Mouse (Mus musculus) thymus, postnatal 36 days (tissue): Measurements from ENCODE around the gene Syne3.
A peak's percentile ranks its signal among the peaks of the same experiment; 100 is the strongest.

ENCODE experiments used
- DNase-seq, 2 experiments: peaks; one replicate each; pipeline ENCODE4 v3.0.0; 2022; ENCODE audit warnings: mixed read lengths in 2 of 2

Syne3 gene

DNA sequence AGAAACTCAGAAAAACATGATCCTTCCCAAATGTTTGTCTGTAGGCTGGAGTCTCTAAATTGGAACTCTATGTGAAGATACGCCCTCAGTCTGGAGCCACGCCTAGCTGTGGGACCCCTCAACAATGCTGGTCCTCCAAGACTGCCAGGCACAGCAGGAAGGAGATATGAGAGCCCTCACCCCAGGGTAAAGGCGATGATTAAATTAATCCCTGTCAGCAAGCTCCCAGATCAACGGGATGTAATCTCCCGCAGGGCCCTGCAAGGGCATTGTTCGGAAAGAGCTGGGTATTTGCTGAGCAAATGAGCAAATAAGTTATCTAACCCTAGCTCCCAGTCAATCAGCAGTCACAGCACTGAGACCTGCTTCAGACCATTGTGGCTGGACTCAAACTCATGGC, 11.1 kb downstream of the Syne3 start:
- no peak for DNase-seq

DNA sequence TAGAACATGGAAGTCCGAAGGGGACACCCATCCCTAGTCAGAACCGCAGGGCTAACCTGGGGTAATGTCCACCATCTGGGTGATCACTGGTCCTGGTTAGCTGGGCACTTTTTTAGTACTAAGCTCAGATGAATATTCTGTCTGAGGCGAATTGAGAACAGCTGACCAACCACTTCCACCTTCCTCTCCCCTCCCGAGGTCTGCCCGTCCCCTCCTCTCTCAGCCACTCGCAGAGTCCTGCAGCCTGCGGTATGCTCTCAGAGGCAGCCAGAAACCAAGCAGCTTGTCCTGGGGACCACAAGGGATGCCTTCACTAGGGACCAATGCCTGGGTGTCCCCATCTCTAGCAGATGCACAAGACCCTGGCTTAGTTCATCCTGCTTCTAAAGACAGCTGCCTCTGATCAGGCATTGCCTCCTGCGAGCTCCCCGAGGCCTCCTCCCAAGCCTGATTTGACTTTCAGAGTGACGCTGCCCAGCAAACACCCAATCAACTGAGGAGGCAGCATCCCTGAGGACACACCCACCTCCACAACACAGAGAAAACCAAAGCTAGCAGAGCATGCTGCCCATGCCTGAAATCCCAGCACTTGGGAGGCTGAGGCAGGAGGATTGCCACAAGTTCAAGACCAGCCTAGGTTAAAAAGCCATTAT, 11.8 kb downstream of the Syne3 start:
- DNase-seq: no peak

DNA sequence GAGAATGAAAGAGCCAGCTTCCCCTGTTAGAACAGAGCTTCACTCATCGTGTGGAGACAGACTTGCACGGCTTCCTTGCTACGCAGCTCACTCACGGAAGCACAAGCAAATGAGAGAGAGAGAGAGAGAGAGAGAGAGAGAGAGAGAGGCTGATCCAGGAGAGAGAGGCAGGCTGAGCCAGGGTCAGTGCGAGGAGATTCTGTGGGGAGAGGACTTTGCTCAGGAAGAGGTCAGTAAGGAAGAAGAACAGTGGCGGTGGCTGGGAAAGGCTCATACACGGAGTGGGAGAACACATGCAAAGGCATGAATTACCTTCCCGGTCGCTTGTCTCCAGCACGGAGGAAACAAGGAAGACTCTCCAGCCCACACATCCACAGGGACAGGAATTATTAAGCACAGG, 12.4 kb downstream of the Syne3 start:
- no peak for DNase-seq

DNA sequence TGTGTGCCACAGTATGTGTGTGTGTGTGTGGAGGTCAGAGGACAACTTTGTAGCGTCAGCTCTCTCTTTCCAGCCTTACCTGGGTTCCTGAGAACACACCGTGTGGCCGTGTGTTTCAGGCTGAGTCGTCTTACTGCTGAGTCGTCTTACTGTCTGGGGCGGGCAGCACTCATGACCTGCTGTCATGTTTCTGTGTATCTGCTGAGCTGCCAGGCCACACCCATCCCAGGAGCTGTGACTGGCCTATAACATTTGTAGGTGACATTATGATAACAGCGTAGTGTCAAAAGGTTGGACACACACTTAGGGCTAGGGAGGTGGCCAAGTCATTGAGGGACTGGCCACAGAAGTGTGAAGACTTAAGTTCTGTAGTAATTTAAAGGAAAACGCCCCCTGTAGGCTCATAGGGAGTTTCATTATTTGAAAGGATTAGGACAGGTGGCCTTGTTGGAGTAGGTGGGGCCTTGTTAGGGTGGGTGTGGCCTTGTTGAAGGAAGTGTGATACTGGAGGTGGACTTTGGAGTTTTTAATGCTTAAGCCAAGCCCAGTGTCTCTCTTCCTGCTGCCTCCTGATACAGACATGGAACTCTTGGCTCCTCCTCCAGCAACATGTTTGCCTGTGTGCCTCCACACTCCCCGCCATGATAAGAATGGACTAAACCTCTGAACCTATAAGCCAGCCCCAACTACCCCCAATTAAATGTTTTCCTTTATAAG, 13.4 kb downstream of the Syne3 start:
- DNase-seq: no peak

DNA sequence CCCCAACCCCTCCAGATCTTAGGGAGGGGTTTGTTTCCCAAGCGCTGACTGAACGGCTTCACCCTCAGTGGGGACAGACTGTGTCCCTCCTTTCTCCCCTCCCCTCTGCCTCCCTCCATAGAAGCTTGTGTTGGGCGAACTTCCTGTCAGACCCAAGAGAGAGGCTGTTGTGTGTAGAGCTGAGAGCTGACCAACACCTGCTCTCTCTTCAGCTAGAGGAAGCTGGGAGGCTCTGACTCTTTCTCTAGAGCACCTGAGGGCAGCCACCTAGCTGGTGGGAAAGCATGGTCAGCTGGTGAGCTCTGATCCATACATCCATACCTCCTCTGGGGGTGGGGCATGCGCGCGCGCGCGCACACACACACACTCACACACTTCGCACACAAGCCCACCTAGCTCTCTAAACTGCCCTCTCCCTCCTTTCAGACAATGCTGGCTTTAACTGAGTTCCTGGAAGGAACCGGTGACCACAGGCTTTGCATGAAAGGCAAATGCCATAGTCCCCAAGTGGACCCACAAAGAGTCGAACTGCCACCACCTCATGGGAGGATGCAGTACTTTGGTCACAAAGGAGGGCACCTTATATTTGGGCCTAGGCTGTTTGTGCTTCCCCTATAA, 14.2 kb downstream of the Syne3 start:
- no peak for DNase-seq

DNA sequence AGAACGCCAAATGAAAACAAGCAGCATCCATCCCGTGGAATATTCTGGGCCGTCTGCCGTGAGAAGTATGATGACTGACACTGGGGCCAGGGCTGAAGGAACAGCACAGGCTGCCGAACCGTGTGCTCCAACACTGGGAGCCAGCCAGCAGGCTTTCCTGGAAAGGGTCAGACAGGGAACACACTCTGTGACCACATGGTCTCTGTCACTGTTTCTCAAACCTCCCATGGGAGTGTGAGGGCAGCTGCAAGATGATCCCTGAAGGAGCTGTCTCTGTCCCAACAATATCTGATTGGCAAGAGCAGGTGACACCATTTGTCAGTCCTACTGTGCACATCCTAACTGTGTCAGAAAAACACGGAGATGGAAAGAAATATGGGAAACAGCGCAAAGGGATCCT, 16.8 kb downstream of the Syne3 start:
- DNase-seq: no peak

DNA sequence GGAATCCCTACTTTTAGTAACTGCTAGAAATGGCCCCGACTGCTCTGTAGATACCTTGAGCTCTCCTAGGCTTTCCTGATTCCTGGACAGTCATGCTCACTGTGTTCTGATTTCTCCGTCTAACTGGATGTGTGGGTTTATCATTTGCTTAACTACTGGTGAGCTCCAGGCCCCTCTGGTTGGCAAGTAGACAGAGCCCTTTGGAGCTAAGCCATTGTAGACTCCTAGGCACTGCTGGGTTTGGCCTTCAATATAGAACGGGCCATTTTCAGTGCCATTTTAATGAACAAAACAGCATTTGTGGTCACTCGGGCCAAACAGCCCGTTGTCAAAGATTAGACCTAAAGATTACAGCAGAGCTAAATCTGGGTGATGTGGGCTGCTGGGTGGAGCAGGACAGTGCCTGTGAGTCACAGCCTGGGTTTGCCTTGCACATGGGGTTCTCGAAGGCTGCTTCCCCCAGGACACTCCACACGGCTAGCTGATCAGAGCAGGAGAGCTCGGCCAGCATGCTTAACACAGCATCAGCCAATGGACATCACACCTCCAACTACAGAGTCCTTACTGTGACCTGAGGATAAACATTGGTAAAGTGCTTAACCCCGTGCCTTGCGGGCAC, 17.4 kb downstream of the Syne3 start:
- no peak for DNase-seq

DNA sequence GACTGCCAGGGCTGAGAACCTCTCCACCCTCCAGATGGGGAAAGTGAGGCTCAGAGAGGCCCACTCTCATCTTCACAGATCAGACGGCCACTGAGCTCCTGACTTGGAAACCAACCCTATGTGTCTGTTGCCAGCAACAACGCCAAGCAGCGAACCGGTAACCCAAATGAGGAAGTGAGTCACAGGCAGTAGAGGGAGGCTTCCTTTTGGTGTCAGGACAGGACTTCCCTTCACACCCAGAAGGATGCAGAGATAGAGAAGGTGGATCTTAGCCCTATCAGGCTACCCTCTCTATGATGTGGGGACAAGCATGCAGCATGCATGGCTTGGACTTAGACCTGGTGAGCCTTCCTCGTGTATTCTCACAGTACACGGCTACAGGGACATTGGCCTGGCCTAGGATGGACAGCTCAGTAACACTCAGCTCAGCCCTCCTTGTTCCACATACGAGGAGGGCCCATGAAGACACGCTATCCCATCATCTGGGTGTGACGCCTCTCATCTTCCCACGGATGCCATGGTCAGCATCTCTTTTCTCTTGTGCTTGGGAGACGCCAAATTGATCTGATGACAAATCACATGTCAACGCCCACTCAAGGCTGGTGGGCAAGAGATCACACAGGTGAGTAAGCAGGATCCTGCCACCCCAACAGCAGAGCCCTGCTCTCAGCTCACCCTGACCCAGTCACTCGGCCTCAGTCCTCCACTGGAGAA, 18.7 kb downstream of the Syne3 start:
- DNase-seq: peak in 1 of 2 experiments; percentile 45

DNA sequence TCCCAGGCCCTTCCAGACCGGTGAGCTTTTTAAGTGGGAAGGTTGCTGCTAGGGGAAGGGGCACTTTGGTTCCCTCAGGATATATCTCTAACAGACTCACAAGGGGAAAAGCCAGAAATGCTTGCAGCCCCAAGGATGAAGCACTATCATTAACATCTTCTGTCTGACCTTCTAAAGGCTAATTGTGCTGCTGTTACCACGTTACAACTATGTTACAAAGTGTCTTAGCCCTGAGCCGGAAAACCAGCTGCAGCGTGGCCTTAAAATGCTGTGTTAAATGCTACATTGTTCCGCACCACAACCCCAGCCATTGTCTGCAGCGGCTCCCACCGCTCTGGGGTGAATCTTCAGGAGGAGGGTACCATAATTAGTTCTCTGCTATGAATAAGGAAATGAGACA, 21.7 kb downstream of the Syne3 start:
- DNase-seq: no peak

DNA sequence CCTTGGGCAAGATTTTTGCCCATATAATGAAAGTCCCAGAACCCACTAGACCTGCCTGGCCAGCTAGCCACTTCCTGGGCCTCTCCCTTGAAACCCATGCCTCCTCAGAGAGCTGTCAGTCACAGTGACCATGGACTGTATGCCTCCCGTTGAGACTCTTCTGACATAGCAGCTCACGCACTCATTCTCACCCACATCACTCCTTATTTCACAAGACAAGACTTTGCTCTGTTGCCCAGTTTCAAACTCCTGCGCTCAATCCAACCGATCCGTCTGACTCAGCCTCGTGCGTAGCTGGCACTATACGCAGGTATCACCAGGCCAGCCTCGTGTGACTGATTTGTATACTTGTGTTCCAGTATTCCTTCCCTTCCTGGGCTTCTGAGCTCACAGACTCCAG, 22.8 kb downstream of the Syne3 start:
- DNase-seq: no peak

DNA sequence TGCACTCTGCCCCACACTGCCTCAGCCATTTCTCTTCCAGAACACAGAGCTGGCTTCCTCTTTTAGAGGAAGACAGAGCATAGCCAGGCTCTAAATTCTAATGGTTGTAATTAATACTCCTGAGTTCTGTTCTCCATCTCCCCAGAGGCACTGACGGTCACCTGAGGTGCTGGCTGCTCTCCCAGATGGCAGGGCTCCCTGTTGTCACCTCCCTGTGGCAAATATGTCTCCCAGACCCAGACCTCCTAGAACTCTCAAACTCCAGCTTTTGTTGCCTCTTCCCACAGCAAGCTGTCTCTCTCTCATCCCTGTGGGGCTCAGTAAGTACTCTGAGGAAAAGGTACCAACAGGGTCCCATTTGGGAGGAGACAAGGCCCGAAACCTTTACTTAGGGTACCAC, 23.6 kb downstream of the Syne3 start:
- no peak for DNase-seq

DNA sequence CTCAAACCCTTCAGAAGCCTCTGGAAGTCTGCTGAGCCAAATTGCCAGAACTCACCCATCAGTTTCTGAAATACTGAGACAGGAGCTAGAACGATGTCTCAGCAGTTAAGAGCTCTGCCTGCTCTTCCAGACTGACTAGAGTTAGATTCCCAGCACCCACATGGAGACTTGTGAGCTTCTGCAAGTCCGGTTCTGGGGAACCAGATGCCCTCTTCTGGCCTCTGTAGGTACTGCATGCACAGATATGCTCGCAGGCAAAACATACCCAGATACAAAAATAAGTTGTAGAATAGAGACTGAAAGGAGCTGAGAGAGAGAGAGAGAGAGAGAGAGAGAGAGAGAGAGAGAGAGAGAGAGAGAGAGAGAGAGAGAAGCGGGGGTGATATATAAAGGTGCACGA, 24.5 kb downstream of the Syne3 start:
- DNase-seq: no peak

DNA sequence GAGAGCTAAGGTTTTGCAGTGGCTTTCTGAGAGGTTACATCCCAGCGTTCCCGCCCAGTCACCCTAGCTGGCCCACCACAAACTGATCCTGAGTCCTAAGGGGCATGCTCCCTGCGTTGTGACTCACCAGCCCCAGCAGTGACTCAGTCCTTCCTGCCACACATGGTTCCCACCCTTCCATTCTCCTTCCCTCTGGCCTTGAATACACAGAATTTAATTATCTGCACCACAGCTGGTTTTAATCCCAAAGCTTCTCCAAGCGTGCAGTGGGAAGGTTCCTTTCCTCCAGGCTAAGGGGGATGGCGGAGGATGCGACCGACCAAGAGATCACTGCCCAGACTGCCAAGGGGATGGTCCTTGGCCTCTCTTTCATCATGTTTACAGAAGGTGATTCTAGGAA, 26.1 kb downstream of the Syne3 start:
- DNase-seq: no peak

DNA sequence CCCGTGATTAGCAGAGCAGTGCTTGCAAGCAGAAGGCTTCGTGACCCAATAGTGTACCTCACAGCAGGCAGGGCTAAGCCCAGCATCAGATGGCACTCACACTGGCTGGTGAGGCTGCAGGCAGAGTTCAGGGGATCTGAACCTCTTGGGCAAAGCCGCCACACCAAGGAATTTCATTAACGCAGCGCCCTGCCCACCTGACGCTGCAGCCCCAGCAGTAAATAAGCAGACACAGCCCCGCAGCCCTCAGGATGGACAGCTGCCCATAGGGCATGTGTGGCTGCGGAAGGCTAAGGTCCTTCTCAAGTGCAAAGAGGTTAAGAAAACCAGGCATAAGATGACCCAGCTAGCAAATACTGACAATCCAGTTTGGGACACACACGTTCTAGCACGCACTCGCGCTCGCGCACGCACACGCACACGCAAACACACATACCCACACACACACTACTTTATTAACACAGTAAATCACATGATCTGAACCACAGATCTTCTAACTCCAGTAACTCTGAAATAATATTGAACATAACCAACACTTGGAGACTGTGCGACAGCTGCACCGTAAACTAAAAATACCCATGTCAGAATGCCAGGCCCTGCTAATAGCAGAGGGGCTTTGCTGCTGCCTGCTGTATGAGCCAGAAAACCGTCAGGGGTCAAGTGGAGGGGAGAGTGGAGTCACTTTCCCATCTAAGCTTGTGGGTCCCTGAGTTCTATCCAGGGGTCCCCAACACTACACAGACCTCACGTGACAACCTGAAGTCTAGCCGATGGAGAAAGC, 30.5 kb downstream of the Syne3 start:
- DNase-seq: no peak

DNA sequence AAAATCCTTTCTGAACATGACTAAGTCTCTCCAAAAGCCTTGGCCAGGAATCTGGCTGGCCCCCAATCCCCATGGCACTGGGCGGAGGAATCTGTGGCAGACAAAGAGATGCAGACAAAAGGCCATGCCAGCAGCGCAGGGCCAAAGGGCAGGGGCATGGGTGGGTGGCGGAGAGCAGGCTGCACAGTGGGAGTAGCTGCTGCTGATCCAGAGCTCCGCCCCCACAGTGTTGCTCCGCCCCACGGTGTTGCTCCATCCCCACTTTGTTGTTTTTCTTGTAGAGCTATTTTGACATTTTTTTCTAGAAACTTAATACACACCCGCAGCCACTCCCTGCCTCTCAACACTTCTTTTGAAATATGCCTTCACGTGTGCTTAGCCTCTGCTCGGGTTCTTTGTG, 31.2 kb downstream of the Syne3 start:
- DNase-seq: no peak

DNA sequence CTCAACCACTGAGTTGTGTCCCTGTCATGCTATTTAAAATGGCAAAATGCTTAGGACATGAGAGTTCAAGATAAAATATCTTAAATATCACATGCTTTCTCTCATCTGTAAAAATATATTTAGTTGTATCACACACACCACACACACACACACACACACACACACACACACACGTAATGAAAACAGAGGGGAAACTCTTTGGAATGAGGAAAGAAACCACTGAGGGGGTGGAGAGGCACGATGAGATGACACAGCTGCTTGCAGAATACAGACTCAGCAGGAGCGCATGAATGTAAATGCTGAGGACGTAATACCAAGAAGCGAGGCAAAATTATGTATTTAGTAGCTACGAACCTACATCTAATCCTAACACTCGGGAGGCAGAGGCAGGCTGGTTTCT, 32.7 kb downstream of the Syne3 start:
- no peak for DNase-seq

DNA sequence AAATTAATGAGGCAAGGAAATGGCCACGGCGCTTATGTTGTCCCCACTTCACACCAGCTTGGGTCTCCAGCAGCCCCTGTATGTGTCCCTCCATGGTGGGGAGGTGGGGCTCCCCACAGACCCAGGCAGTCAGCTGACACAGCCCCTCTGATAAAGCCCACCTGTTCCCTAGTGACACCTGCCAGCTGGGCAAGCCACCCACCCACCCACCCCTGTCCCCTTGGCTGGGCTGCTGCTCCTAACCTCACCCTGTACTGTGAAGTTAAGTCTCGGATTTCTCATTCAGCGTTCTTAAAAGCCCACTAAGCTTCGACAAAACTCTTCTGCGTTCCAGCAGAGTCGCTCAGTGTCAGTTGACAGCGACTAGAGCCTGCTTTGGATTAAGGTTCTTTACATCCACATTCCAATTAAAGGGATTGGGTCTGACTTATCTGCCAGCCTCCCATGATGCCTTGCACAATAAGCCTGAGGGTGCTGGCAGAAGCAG, 33.2 kb downstream of the Syne3 start:
- DNase-seq: no peak

DNA sequence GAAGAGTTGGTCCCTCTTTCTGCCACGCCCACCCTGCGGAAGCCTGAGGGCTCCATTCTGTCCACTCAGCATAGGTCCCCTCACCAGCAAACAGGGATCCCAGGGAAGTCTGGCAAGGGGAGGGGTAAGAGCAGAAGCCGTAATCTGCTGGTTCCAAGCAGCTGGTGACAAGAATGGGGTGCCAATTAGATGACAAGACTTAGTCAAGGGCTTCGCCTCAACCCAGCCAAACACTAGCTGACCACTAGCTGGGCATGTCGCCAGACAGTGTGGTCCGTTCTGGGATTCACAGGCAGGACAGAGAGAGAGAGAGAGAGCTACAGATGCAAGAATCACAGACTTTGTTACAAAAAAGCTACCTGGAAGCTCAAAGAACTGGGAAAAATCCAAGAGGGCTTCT, 36.7 kb downstream of the Syne3 start:
- DNase-seq: no peak

DNA sequence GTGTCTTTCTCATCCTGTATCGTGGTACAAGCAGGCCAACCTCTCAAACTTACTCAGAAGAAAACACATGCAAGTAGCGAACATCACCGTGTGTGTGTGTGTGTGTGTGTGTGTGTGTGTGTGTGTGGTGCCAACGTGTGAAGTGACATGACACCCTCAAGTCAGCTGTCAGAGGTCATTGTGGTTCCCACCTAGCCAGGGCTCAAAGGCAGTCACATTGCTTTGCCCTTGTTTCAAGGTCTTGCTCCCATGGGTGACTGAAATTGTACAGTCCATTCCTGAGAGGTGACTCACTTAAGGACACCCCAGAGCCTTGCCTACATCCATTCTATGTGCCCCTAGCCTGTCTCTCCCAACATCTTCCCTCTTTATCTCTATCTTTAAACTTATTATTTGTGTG, 40.0 kb downstream of the Syne3 start:
- DNase-seq: no peak

DNA sequence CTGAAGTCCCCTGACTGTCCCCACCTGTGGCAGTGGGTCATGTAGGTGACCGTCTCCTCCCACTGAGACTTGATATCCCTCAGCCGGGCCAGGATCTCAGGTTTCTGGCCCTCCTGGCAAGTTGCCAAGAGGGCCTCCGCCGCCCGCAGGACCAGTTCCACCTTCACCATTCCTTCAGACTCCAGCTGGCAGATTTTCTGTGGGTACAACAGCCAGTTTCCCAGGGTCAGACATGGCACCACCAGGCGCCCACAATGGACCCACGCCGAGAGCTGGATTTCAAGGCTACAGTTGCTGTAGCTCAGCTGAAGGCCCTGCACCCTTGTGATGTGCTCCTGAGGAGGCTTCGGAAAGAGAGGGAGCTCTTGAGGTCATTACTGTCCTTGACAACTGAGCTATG, 40.4 kb downstream of the Syne3 start:
- DNase-seq: no peak

DNA sequence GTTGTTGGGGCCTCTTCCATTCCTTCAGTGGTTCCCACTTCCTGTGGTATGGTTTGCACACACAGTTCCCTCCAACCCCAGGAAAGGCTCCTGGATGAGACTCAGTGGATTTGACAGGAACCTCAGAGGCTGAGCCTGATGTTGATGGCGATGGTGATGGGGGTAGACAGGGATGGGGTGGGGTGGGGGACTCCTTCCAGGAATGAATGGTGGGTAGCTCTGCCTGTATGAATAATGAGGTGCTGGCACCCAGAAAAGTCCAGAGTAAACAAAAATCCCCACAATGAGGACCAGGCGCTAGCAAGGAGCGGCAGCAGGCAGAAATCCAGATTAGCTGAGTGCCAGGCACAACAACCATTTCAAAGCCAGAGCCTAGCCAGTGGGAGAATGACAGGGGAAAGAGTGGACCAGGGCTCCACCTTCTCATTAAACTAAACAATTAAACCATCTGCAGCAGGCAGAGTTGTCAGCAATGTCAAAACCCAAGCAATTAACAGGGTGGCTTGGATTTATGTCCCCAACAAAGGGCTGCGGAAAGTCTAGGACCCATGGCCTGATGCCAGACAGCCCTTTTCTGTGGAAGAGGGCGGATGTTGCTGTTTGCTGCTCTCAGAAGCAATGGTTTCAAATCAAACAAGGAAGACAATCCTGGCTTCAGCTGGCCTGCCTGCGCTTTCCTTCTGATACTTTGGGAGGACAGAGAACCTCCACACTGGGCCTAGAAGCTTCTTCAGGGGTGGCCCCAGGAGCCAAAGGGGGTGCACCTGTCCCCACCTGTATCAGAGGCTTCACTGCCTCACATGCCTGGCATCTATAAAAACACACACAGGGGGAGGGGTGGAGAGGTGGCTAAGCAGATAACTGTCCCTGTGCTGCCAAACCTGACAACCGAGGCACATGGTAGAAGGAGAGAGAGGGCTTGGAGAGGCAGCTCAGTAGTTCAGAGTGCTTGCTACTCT, 44.4 kb downstream of the Syne3 start:
- DNase-seq: no peak
